Mouse (Mus musculus) embryonic facial prominence, embryonic 14.5 days (tissue): ENCODE measurements at regions not wholly inside any gene's neighbourhood (a gene's known extent, or its start where the extent isn't known, plus 50 kb on each side); places are given as distances from the start of the nearest gene placed in this dataset.

Experiments
- ATAC-seq: fragments of 200-750 bp; cut with Nextera tagmentation; 2 replicates; pipeline ENCODE4 v1.8.0; 2017; ENCODE audit warnings: low read depth, moderate number of reproducible peaks, moderate TSS enrichment
- DNase-seq: peaks from one replicate; pipeline ENCODE4 v3.0.0-alpha.2; 2015; ENCODE audit warnings: low spot score
- H3K27ac ChIP-seq: fragments of 300-500 bp; sonication (generic); replicated peaks from 2 replicates; pipeline ENCODE4 v1.5.1; 2014; ENCODE audit warnings: low read depth, mild to moderate bottlenecking, low read length, moderate library complexity
- H3K27me3 ChIP-seq: fragments of 300-500 bp; sonication (generic); replicated peaks from 2 replicates; pipeline ENCODE4 v1.6.1; 2014; ENCODE audit warnings: low read length; ENCODE audit not compliant: control insufficient read depth, insufficient read depth
- H3K36me3 ChIP-seq: fragments of 300-500 bp; sonication (generic); 2 replicates; pipeline ENCODE4 v1.6.1; 2014; ENCODE audit warnings: low read length, mixed read lengths; ENCODE audit not compliant: control insufficient read depth, insufficient read depth
- H3K4me1 ChIP-seq: fragments of 300-500 bp; sonication (generic); 2 replicates; pipeline ENCODE4 v1.6.1; 2014; ENCODE audit warnings: antibody characterized with exemption, low read length; ENCODE audit not compliant: control insufficient read depth, insufficient read depth
- H3K4me2 ChIP-seq: fragments of 300-500 bp; sonication (generic); 2 replicates; pipeline ENCODE4 v1.6.1; 2014; ENCODE audit warnings: low read depth, mild to moderate bottlenecking, low read length, moderate library complexity, mixed read lengths
- H3K4me3 ChIP-seq: fragments of 300-500 bp; sonication (generic); 2 replicates; pipeline ENCODE4 v1.5.1; 2014; ENCODE audit warnings: low read depth, mild to moderate bottlenecking, low read length
- H3K9ac ChIP-seq: fragments of 300-500 bp; sonication (generic); 2 replicates; pipeline ENCODE4 v1.6.1; 2014; ENCODE audit warnings: low read depth, mild to moderate bottlenecking, low read length, moderate library complexity, mixed read lengths
- H3K9me3 ChIP-seq: fragments of 300-500 bp; sonication (generic); 2 replicates; pipeline ENCODE4 v1.6.1; 2016; ENCODE audit warnings: low read length; ENCODE audit not compliant: control insufficient read depth
- WGBS: fragments of 180-500 bp; shearing (Covaris S2); extraction: QIAGEN DNeasy Blood & Tissue Kit; methylation state at CpG from one replicate; pipeline ENCODE4 v1.1.7; 2014; 5-methylcytosine and 5-hydroxymethylcytosine counted together

- no peak overlapping the region for H3K4me3 ChIP-seq
- ATAC-seq (no peak), DNase-seq (no peak)
- H3K4me2 ChIP-seq: no peak overlapping the region
- no peaks in the 10 kb centered on the region for H3K36me3 ChIP-seq
- 74% methylated on average over 2 of the region's 2 CpGs for WGBS
- H3K4me1 ChIP-seq: no peaks in the 10 kb centered on the region
- H3K9ac ChIP-seq: no peak overlapping the region
- no peak overlapping the region for H3K27ac ChIP-seq
- H3K27me3 ChIP-seq: no peaks in the 10 kb centered on the region
- no peaks in the 10 kb centered on the region for H3K9me3 ChIP-seq
Observed at GRCm38 (mm10) chr15:18685439-18685838, 133.3 kb upstream of the Cdh10 start.

GRCm38 (mm10) chr15:18696680-18697284, 122.0 kb upstream of the Cdh10 start:
- H3K4me1 ChIP-seq: no peaks in the 10 kb centered on the region
- no peak overlapping the region for H3K4me3 ChIP-seq
- no peaks in the 10 kb centered on the region for H3K27me3 ChIP-seq
- H3K27ac ChIP-seq: no peak overlapping the region
- no peak overlapping the region for H3K9ac ChIP-seq
- ATAC-seq: no peak
- no peaks in the 10 kb centered on the region for H3K9me3 ChIP-seq
- peak; percentile 5 for DNase-seq
- 69% methylated on average over 2 of the region's 2 CpGs for WGBS
- no peak overlapping the region for H3K4me2 ChIP-seq
- no peaks in the 10 kb centered on the region for H3K36me3 ChIP-seq

DNA sequence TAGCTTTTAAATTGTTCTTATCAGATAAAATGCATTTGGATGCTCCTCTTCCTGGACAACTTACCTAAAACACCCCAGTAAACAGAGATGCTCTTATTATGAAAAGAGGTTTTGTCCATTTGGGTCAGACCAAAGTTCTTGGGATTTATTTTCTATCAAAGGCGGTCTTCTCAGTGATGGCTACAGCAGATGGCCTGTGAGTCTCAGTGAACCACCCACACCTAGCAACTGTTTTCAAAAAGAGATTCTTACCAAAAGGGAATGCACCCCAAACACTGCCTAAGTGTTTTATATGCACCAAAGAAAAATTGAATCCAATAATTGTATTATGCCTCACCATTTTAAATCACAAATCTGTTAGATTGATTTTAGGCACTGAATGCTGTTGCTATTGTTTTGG, 74.5 kb upstream of the Cdh10 start:
- WGBS: 78% methylated on average over 1 of the region's 1 CpGs
- Histone ChIP-seq H3K9me3 (no peaks in the 10 kb centered on the region), H3K4me2 (no peak overlapping the region), H3K27me3 (no peaks in the 10 kb centered on the region), H3K27ac (no peak overlapping the region), H3K4me1 (no peaks in the 10 kb centered on the region), H3K36me3 (no peaks in the 10 kb centered on the region), H3K9ac (no peak overlapping the region), H3K4me3 (no peak overlapping the region)
- ATAC-seq (no peak), DNase-seq (no peak)

DNA sequence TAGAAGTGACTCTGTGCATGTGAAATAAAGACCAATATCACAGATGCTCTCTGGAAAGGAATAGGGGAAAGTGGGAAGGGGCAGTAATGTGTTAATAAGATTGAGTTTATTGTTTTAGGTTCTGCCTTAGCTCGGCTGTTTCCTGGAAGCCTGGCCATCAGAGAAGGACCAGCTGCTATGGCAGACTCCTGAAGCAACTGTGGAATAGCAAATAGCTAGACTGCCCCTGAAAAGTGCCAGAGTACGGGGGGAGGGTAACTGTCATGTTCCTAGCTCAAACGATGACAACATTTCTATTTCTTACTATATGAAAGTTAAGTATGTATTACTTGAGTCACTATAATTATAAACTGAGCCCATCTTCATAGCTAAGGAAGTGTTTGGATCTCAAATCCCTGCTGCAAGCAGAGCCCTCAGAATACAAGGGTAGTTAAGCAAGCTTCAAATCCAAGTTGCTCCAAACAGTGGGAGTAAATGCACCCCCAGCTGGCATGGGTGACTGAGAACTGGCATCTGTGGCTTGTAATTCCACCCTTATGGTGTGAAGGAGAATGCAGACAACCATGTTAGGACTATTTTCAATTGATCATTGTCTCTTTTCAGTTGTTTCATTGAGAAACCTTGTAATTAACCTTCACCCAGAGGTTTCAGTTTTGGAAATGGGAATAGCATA, 70.0 kb upstream of the Cdh10 start:
- DNase-seq (no peak), ATAC-seq (no peak)
- no peak overlapping the region for H3K4me3 ChIP-seq
- H3K9ac ChIP-seq: no peak overlapping the region
- WGBS: 64% methylated on average over 3 of the region's 3 CpGs
- no peaks in the 10 kb centered on the region for H3K4me1 ChIP-seq
- H3K9me3 ChIP-seq: no peaks in the 10 kb centered on the region
- H3K27ac ChIP-seq: no peak overlapping the region
- no peak overlapping the region for H3K4me2 ChIP-seq
- H3K36me3 ChIP-seq: no peaks in the 10 kb centered on the region
- no peaks in the 10 kb centered on the region for H3K27me3 ChIP-seq
